Mouse (Mus musculus): ENCODE results near the gene Tmod1.

GRCm38 (mm10) chr4:46101211-46101711 lies 62.5 kb downstream of the Tmod1 start:
- TF ChIP-seq CTCF (IDR thresholded peaks at IDR 0.05; ENCODE audit: insufficient read depth, low read depth, low read length): no peak
- no peak for TF ChIP-seq POLR2A (IDR thresholded peaks at IDR 0.05; ENCODE audit: insufficient read depth, low read depth, low read length)
